Comparison of ENCODE assay signal across 11 mouse cellular contexts in the genomic region with DNA sequence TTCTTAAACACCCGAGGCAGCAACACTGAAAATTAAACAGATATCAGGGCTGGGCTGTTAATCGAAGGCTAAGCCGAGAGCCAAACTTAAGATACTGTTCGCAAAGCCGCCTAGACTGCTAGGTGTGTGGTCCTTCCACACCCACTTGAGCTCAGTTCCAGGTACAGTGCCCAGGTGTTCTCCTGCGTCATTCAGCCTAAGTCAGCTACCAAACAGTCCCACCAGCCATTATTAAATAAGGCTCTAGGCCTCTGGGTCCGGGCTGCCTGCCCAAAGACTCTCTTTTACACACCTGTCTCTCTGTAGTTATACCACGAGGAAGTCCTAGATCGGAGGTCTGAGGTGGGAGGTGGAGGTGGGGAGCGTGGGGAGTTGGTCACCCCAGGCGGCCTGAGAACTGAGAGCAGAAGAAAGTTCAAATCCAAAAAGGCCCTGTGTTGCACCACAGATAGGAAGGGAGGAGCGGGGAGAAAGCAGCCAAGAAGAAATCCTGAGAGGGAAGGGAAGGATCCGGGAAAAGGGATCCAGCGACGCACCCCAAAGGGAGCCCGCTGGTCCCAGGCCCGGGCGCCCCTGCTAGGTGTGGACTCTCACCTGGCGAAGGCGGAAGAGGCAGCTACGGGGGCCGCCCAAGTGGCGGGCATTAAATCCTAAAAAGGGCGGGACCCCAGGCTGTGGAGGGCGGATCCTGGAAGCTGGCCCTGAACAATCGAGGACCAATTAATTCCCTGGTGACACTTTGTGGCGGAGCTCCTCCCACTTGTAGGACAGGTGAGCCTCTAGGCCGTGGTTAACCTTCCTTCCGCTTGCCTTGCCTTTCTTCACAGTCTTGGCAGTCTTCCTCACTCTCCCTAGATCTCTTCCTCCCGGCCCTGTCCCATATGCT. TPM values are rescaled to one million over a fixed set of nuclear protein-coding genes. Genes with fewer than 3 reads are reported as not detected.
A peak's percentile ranks its signal among the peaks of the same experiment; 100 is the strongest.
DNase-seq lines count a peak whose midpoint lies in the region; ATAC-seq and TF ChIP-seq lines count a peak whose summit lies in the region.
"Had no signal": no experiment of that assay in that cellular context is flagged by ENCODE, and none has a peak within 500 bp of the region (broad histone marks: within the 10 kb centered on the region; RNA-seq: fewer than 3 reads in every experiment).

A gene (minus strand): TSS at position 618 of the 886 bp plus-strand sequence.

- no peaks in the 10 kb centered on the region for H3K36me3 ChIP-seq in midbrain, embryonic 10.5 days
- no peaks in the 10 kb centered on the region for H3K36me3 ChIP-seq in midbrain, postnatal 0 days (ENCODE audit: insufficient read depth, low read length)
- no peaks in the 10 kb centered on the region for H3K36me3 ChIP-seq in liver, embryonic 12.5 days
- no peaks in the 10 kb centered on the region for H3K36me3 ChIP-seq in stomach, postnatal 0 days (ENCODE audit: control insufficient read depth, insufficient read depth, low read length)

- no peak for TF ChIP-seq EP300 in stomach, postnatal 0 days (optimal IDR thresholded peaks at IDR 0.05)

- no peak for ATAC-seq in midbrain, postnatal 0 days (ENCODE audit: low FRiP score)
- no peak for ATAC-seq in liver, embryonic 12.5 days
- ATAC-seq in stomach, postnatal 0 days (ENCODE audit: low FRiP score, low TSS enrichment): peak; percentile 89
- ATAC-seq in megakaryocyte progenitor cell, adult 5-6 weeks (replicated peaks; ENCODE audit: poor library complexity): no peak

- WGBS in midbrain, embryonic 10.5 days: 22% methylated on average over 30 of the region's 30 CpGs
- 23% methylated on average over 30 of the region's 30 CpGs for WGBS in midbrain, postnatal 0 days
- WGBS in liver, embryonic 12.5 days (ENCODE audit: insufficient replicate concordance): 35% methylated on average over 30 of the region's 30 CpGs
- 17% methylated on average over 30 of the region's 30 CpGs for WGBS in stomach, postnatal 0 days

- H3K4me1 ChIP-seq in midbrain, embryonic 10.5 days: peaks cover 18% of the 10 kb centered on the region
- 0 out of 2 replicates have a peak, but pooled peaks cover 4% of the 10 kb centered on the region for H3K4me1 ChIP-seq in midbrain, postnatal 0 days (ENCODE audit: insufficient read depth, low read length)
- peaks cover 34% of the 10 kb centered on the region for H3K4me1 ChIP-seq in liver, embryonic 12.5 days
- no peaks in the 10 kb centered on the region for H3K4me1 ChIP-seq in stomach, postnatal 0 days (replicated peaks; ENCODE audit: control insufficient read depth, insufficient read depth)

- no peak for TF ChIP-seq CTCF in midbrain, postnatal 0 days (IDR thresholded peaks at IDR 0.05)
- TF ChIP-seq CTCF in stomach, postnatal 0 days (IDR thresholded peaks at IDR 0.05; ENCODE audit: low read depth): no peak

- H3K9me3 ChIP-seq in midbrain, embryonic 10.5 days (replicated peaks): no peaks in the 10 kb centered on the region
- no peaks in the 10 kb centered on the region for H3K9me3 ChIP-seq in midbrain, postnatal 0 days (ENCODE audit: low read length)
- H3K9me3 ChIP-seq in liver, embryonic 12.5 days (replicated peaks): no peaks in the 10 kb centered on the region
- no peaks in the 10 kb centered on the region for H3K9me3 ChIP-seq in stomach, postnatal 0 days (ENCODE audit: control insufficient read depth, low read length)

- 0 out of 2 replicates have a peak within 1 kb of the TSS, but pooled peaks have one; percentile 3 for H3K4me3 ChIP-seq in midbrain, embryonic 10.5 days
- H3K4me3 ChIP-seq in midbrain, postnatal 0 days (ENCODE audit: low read depth, low read length): no peak within 1 kb of the TSS
- H3K4me3 ChIP-seq in liver, embryonic 12.5 days: no peak within 1 kb of the TSS
- H3K4me3 ChIP-seq in stomach, postnatal 0 days (ENCODE audit: low read depth, low read length): peak within 1 kb of the TSS; percentile 38
- H3K4me3 ChIP-seq: erythroblast, embryonic 14.5 days; heart, adult 2 months had no signal

- H3K27me3 ChIP-seq in midbrain, embryonic 10.5 days (ENCODE audit: low read depth, poor library complexity, severe bottlenecking): peaks cover 42% of the 10 kb centered on the region
- H3K27me3 ChIP-seq in midbrain, postnatal 0 days (ENCODE audit: insufficient read depth, low read length): peaks cover 8% of the 10 kb centered on the region
- peaks cover 36% of the 10 kb centered on the region for H3K27me3 ChIP-seq in liver, embryonic 12.5 days (replicated peaks)
- no peaks in the 10 kb centered on the region for H3K27me3 ChIP-seq in stomach, postnatal 0 days (ENCODE audit: control insufficient read depth, insufficient read depth, low read length)

- DNase-seq in midbrain, embryonic 10.5 days (ENCODE audit: low spot score): no peak
- no peak for DNase-seq in midbrain, postnatal 0 days (ENCODE audit: low spot score)
- DNase-seq in kidney, adult 18-20 months: peak; percentile 74
- DNase-seq in stomach, postnatal 0 days (ENCODE audit: low spot score): peak; percentile 93
- DNase-seq in cerebellum, adult 18-20 months: no peak
- no peak for DNase-seq in right cerebral cortex, postnatal 36 days (ENCODE audit: low spot score in 2 of 2)
- DNase-seq: heart, adult 2 months; spleen, adult 18-20 months had no signal

- H3K9ac ChIP-seq in midbrain, postnatal 0 days (replicated peaks; ENCODE audit: low read length, poor library complexity, severe bottlenecking): no peak within 1 kb of the TSS
- no peak within 1 kb of the TSS for H3K9ac ChIP-seq in liver, embryonic 12.5 days
- H3K9ac ChIP-seq in stomach, postnatal 0 days (ENCODE audit: low read length): peak within 1 kb of the TSS; percentile 52

- no peak within 1 kb of the TSS for H3K4me2 ChIP-seq in midbrain, postnatal 0 days (ENCODE audit: low read depth, low read length, poor library complexity, severe bottlenecking)
- H3K4me2 ChIP-seq in liver, embryonic 12.5 days: peak within 1 kb of the TSS; percentile 21; the same call in 1 of the 2 replicates
- H3K4me2 ChIP-seq in stomach, postnatal 0 days (replicated peaks; ENCODE audit: low read depth): peak within 1 kb of the TSS; percentile 51

- no peak within 1 kb of the TSS for H3K27ac ChIP-seq in midbrain, embryonic 10.5 days (replicated peaks)
- no peak within 1 kb of the TSS for H3K27ac ChIP-seq in midbrain, postnatal 0 days (ENCODE audit: low read depth, low read length)
- no peak within 1 kb of the TSS for H3K27ac ChIP-seq in liver, embryonic 12.5 days
- peak within 1 kb of the TSS; percentile 87 for H3K27ac ChIP-seq in stomach, postnatal 0 days (replicated peaks)
- H3K27ac ChIP-seq: heart, adult 2 months had no signal

RNA-seq across cellular contexts. Expression of the gene that starts here (rescaled TPM):
- 0.41 and 0.44 TPM in 2 replicates for polyA plus RNA-seq in midbrain, embryonic 10.5 days (2016; fragmentation: Nextera tagmentation; extraction: Ambion mirVana)
- not detected in 2 replicates for total RNA-seq in midbrain, postnatal 0 days (2014; rRNA removed)
- polyA plus RNA-seq in midbrain, postnatal 0 days (2015; fragmentation: Nextera tagmentation; extraction: Ambion mirVana): 0.16 TPM in 2 replicates
- polyA plus RNA-seq in liver, embryonic 12.5 days (2016; fragmentation: Nextera tagmentation; extraction: Ambion mirVana): 1.2 and 1.4 TPM in 2 replicates
- 12.3 TPM in 2 replicates for polyA plus RNA-seq in stomach, postnatal 0 days (2015; fragmentation: Nextera tagmentation; extraction: Ambion mirVana)
- 0.32 TPM in 1 of 2 replicates, not detected in the other for total RNA-seq in megakaryocyte progenitor cell, adult 5-6 weeks (2015)
- 0.54 TPM in 1 of 2 replicates, not detected in the other for total RNA-seq in megakaryocyte progenitor cell, adult 5-6 weeks (2017)
- total RNA-seq: heart, adult 2 months had no signal

Comparison
In these comparisons a context has a peak if more than half of its experiments do, and no peak if none do; other contexts are left out.
1. H3K4me3 ChIP-seq: peak in midbrain, embryonic 10.5 days (single experiment) and stomach, postnatal 0 days (single experiment); none in midbrain, postnatal 0 days (single experiment) and liver, embryonic 12.5 days (single experiment).
2. DNase-seq: peak in kidney, adult 18-20 months (single experiment) and stomach, postnatal 0 days (single experiment); none in midbrain, embryonic 10.5 days (single experiment), midbrain, postnatal 0 days (single experiment), cerebellum, adult 18-20 months (0 of 2) and right cerebral cortex, postnatal 36 days (0 of 2).